23 mouse cellular contexts compared by ENCODE assay signal in the genomic region with DNA sequence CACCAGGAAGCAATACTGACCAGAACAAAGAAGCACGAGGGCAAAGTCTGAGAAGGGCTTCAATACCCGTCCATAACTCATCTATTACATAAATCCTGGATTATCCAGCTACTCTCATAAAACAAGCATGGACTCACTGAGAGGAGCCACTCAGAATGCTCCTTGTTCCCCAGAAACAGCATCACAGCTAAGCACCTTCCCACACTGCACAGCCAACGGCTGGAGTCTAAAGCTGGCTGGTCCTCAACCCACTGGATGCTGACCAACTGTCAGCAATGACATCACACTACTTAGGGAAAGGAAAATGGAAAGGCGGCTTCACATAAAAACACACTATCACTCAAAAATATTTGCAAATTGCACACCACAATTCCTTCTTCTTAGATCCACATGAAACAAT. TPM values are rescaled to one million over a fixed set of nuclear protein-coding genes. Genes with fewer than 3 reads are reported as not detected.
DNase-seq lines count a peak whose midpoint lies in the region; TF ChIP-seq lines count a peak whose summit lies in the region.
"Had no signal": no experiment of that assay in that cellular context is flagged by ENCODE, and none has a peak within 500 bp of the region (broad histone marks: within the 10 kb centered on the region; RNA-seq: fewer than 3 reads in every experiment).

No protein-coding gene starts in this region.

- TF ChIP-seq POLR2A in lung, adult 2 months (IDR thresholded peaks at IDR 0.05; ENCODE audit: borderline replicate concordance, extremely low read depth, low read depth, low read length): no peak

- intact Hi-C loops in gastrocnemius, postnatal 36 days (cut with DNase I): no loop called here

- DNase-seq in gastrocnemius, postnatal 25 days: peak; percentile 18
- no peak for DNase-seq in gastrocnemius, postnatal 36 days
- DNase-seq in kidney, adult 9 months: peak; percentile 25
- DNase-seq in kidney, adult 11 months: no peak
- DNase-seq in lung, postnatal 4 days: peak; percentile 34 to 46
- no peak for DNase-seq in lung, adult 2 months
- no peak for DNase-seq in right cerebral cortex, postnatal 14 days
- DNase-seq: B cell, adult 2 months; cerebellum, adult 9-10 months; layer of hippocampus, postnatal 36 days; liver; midbrain, embryonic 14.5 days had no signal

- TF ChIP-seq CTCF in lung, adult 2 months (IDR thresholded peaks at IDR 0.05; ENCODE audit: insufficient read depth, low read length): no peak

- 37% methylated on average over 4 of the region's 4 CpGs for WGBS in lung, adult 2 months

- H3K4me3 ChIP-seq in lung, adult 2 months (replicated peaks; ENCODE audit: extremely low read depth, low read depth, low read length): no peak overlapping the region
- H3K4me3 ChIP-seq: embryonic facial prominence, embryonic 12.5 days; erythroblast, embryonic 14.5 days; forebrain, embryonic 13.5 days; lung, embryonic 15.5 days had no signal

- peaks cover 9% of the 10 kb centered on the region for H3K4me1 ChIP-seq in lung, adult 2 months (ENCODE audit: control insufficient read depth, insufficient read depth, low read length)

RNA-seq across cellular contexts. Expression of gene Exoc2, which starts 5.6 kb away (rescaled TPM):
- total RNA-seq in gastrocnemius, postnatal 25 days (2021): 10 to 100 TPM; 11.7 to 12.2 TPM
- 10 to 100 TPM; 11.7 to 12.9 TPM for total RNA-seq in gastrocnemius, postnatal 36 days (2021)
- polyA plus RNA-seq in lung, adult 2 months (2012; rRNA removed): 9.8 and 12.4 TPM in 2 replicates

RNA-seq across cellular contexts. Expression of gene Gm5447, which starts 5.7 kb away (rescaled TPM):
- not detected for total RNA-seq in gastrocnemius, postnatal 25 days (2021)
- not detected for total RNA-seq in gastrocnemius, postnatal 36 days (2021)
- polyA plus RNA-seq in lung, adult 2 months (2012; rRNA removed): not detected in 2 replicates
- total RNA-seq: adrenal gland, adult 18-20 months; layer of hippocampus, adult 18-20 months; layer of hippocampus, postnatal 36 days had no signal
- polyA plus RNA-seq: erythroblast, embryonic 14.5 days; heart, embryonic 14.5 days; hindbrain, embryonic 11.5 days; kidney, embryonic 16.5 days; midbrain, embryonic 14.5 days; neural tube, embryonic 14.5 days; spleen, adult 2 months had no signal

RNA-seq across cellular contexts. Expression of gene Hus1b, which starts 20.8 kb away (rescaled TPM):
- under 1 TPM; 0.38 TPM for total RNA-seq in gastrocnemius, postnatal 25 days (2021)
- under 1 TPM in 1 of 2 experiments, not detected in 1; 0.36 TPM for total RNA-seq in gastrocnemius, postnatal 36 days (2021)
- polyA plus RNA-seq in lung, adult 2 months (2012; rRNA removed): 0.09 and 0.22 TPM in 2 replicates
- polyA plus RNA-seq: erythroblast, embryonic 14.5 days; forebrain, embryonic 13.5 days; heart, embryonic 14.5 days; hindbrain, embryonic 11.5 days; kidney, embryonic 16.5 days; lung, embryonic 15.5 days had no signal

Comparison
In these comparisons a context has a peak if more than half of its experiments do, and no peak if none do; other contexts are left out.
1. DNase-seq: peak in gastrocnemius, postnatal 25 days (single experiment), kidney, adult 9 months (single experiment) and lung, postnatal 4 days (2 of 2); none in gastrocnemius, postnatal 36 days (0 of 2), kidney, adult 11 months (single experiment), lung, adult 2 months (single experiment) and right cerebral cortex, postnatal 14 days (single experiment).